Mouse (Mus musculus): Measurements from ENCODE around the gene Map2. TPM values are rescaled to one million over a fixed set of nuclear protein-coding genes. Genes with fewer than 3 reads are reported as not detected.

Map2 gene
- total RNA-seq, 1 experiment from 2014 or later, result 0.10 TPM

DNA sequence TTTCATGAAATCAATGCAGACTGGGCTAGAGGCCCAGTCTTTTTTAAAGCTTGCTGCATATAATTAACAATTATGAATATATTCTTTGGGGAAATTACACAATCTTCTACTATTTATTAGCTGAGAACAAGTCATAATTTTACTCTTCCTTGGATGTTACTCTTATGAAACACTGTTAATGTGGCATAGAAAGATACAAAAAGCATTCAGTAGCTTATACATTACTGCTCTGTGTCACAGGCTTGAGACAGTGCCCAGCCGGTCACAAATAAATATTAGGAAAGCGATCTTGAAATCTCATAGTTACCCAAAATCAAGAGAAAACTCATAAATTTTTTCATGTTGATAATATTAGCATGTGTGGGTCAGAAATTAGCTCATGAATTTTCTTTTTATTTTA, 186.7 kb downstream of the Map2 start:
- ATAC-seq (replicated peaks; ENCODE audit: insufficient number of reproducible peaks, low FRiP score, low TSS enrichment, poor library complexity, severe bottlenecking), result no peak

GRCm38 (mm10) chr1:66363285-66363684, 188.2 kb downstream of the Map2 start:
- ATAC-seq (replicated peaks; ENCODE audit: insufficient number of reproducible peaks, low FRiP score, low TSS enrichment, poor library complexity, severe bottlenecking), result no peak

GRCm38 (mm10) chr1:66364386-66364785, 189.3 kb downstream of the Map2 start:
- no peak for ATAC-seq (replicated peaks; ENCODE audit: insufficient number of reproducible peaks, low FRiP score, low TSS enrichment, poor library complexity, severe bottlenecking)

DNA sequence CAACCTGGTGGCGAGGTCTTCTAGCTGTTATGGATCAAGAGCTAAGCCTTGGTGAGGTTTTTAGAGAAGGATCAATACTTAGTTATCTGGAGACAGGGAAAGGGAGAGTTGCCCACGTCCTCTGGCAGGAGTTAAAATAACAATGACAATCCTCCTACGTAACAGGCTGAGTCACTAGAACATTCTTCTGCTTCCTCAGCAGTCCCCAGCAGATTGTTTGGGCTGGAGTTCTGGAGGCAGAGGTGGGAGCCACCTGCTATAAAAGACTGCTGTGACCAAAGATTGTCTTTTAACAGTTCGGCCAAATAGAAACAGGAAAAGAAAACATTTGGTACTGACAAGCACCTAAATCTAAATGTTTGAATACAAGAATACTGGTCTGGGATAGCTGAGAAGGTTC, 190.5 kb downstream of the Map2 start:
- no peak for ATAC-seq (replicated peaks; ENCODE audit: insufficient number of reproducible peaks, low FRiP score, low TSS enrichment, poor library complexity, severe bottlenecking)

- ATAC-seq (replicated peaks; ENCODE audit: insufficient number of reproducible peaks, low FRiP score, low TSS enrichment, poor library complexity, severe bottlenecking), result no peak
Measured at GRCm38 (mm10) chr1:66369486-66369885, 194.4 kb downstream of the Map2 start.

DNA sequence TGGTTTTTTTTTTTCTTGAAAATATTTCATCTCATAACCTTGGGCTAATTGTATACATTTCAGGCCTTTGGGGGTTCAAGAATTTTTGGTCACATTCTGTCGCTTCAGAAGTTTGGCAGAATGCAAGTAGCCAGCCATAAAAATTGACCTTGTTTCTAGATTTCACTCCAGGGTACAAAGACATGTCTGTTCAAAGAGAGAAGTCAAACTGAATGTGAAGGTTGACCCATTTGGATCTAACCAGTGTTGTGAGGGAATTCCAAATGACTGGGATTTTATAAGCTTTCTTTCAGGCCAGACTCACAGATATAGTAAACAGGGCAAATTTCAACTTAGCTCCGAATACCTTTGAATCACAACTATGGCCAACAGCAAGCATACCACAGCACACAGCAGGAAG, 196.3 kb downstream of the Map2 start:
- no peak for ATAC-seq (replicated peaks; ENCODE audit: insufficient number of reproducible peaks, low FRiP score, low TSS enrichment, poor library complexity, severe bottlenecking)

DNA sequence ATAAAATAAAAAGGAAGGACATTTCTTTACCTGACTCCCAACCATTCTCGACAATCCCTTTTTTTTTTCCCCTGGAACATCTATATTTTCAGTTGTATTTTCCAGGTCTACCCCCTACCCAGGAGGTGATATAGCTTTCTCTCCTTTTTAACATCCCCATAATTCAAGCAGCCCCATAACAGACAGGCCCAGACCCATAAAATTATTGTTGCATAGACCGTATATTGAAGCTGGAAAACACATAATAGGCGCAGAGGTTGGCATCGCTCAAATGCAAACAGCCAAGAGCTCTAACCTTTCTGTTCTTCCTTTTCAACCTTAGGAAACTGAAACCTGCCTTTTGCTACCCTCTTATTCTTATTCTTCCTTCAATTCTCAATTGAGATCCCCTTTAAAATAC, 211.2 kb downstream of the Map2 start:
- no peak for ATAC-seq (replicated peaks; ENCODE audit: insufficient number of reproducible peaks, low FRiP score, low TSS enrichment, poor library complexity, severe bottlenecking)

GRCm38 (mm10) chr1:66386751-66387452, 211.8 kb downstream of the Map2 start:
- no peak for ATAC-seq (replicated peaks; ENCODE audit: insufficient number of reproducible peaks, low FRiP score, low TSS enrichment, poor library complexity, severe bottlenecking)

- no peak for ATAC-seq (replicated peaks; ENCODE audit: insufficient number of reproducible peaks, low FRiP score, low TSS enrichment, poor library complexity, severe bottlenecking)
Measured at GRCm38 (mm10) chr1:66388561-66388960, 213.5 kb downstream of the Map2 start.

GRCm38 (mm10) chr1:66394944-66395637, 220.0 kb downstream of the Map2 start:
- no peak for ATAC-seq (replicated peaks; ENCODE audit: insufficient number of reproducible peaks, low FRiP score, low TSS enrichment, poor library complexity, severe bottlenecking)

- ATAC-seq (replicated peaks; ENCODE audit: insufficient number of reproducible peaks, low FRiP score, low TSS enrichment, poor library complexity, severe bottlenecking), result no peak
Measured at GRCm38 (mm10) chr1:66395826-66396225, 220.8 kb downstream of the Map2 start.

GRCm38 (mm10) chr1:66401902-66402301, 226.8 kb downstream of the Map2 start:
- no peak for ATAC-seq (replicated peaks; ENCODE audit: insufficient number of reproducible peaks, low FRiP score, low TSS enrichment, poor library complexity, severe bottlenecking)

DNA sequence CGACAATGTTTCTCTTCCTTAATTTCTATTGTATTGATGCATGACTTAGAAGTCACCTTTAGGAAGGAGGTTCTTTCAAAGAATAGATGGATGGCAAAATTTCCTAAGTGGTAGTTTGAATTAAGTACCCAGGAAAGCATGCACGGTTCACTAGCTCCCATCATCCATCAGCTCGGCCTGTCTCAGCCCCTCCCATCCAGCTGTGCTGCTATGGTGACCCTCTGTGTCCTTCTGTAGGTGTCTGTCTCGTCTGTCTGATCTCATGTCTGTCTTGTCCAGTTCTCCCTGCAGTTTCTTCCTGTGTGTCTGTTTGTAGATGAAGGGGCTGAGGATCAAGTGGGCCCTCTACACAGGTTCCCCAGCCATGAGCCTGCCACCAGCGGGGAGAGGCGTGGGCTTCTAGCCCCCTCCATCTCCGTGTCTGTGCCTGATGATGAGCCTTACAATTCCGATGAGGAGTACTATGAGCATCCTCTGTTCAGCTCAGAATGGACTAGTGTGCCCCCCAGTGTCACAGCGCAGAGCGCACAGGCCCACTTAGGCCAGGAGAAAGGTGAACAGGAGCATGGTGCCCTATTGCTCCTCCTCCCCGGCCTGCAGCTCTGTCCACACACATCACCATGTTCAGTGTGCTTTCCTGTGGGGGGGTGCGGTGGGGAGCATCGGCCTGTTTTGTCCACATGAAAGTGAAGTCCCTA, 232.3 kb downstream of the Map2 start:
- ATAC-seq (replicated peaks; ENCODE audit: insufficient number of reproducible peaks, low FRiP score, low TSS enrichment, poor library complexity, severe bottlenecking), result no peak

GRCm38 (mm10) chr1:66418360-66418759, 243.3 kb downstream of the Map2 start:
- no peak for ATAC-seq (replicated peaks; ENCODE audit: insufficient number of reproducible peaks, low FRiP score, low TSS enrichment, poor library complexity, severe bottlenecking)

DNA sequence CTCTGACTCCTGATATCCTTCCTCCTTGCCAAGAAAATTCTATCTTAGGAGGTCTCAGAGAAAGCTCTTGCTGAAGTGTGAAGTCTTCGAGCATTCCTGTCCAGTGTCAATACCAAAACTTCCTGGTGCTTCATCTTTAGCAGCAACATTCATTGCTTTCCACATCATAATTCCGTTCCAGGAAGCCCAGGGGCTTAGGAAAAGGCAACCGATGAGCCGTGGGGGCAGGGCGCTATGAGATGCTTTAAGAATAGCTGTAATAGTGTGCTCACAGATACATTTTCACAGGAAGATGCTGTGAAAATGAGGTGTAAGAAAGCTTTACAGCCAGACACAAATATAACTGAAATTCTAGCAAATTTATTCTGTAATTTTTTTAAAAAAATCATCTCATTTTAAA, 251.0 kb downstream of the Map2 start:
- no peak for ATAC-seq (replicated peaks; ENCODE audit: insufficient number of reproducible peaks, low FRiP score, low TSS enrichment, poor library complexity, severe bottlenecking)

GRCm38 (mm10) chr1:66430962-66431361, 255.9 kb downstream of the Map2 start:
- no peak for ATAC-seq (replicated peaks; ENCODE audit: insufficient number of reproducible peaks, low FRiP score, low TSS enrichment, poor library complexity, severe bottlenecking)

- ATAC-seq (replicated peaks; ENCODE audit: insufficient number of reproducible peaks, low FRiP score, low TSS enrichment, poor library complexity, severe bottlenecking), result no peak
Measured at GRCm38 (mm10) chr1:66431472-66431871, 256.4 kb downstream of the Map2 start.

DNA sequence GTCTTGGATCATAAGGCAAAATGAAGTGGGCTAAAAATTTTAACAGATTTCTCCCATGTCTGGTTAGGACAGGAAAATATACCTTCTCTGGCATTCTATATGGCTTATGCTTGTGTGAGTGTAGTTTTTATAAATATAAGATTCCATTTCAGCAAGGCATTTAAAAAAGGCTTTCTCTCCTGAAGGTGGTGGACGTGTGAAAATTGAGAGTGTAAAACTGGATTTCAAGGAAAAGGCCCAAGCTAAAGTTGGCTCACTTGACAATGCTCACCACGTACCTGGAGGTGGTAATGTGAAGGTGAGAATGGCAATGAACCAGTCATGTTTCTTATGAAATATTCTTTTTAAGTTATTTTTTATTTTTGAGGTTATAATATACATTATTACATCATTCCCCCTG, 263.0 kb downstream of the Map2 start:
- ATAC-seq (replicated peaks; ENCODE audit: insufficient number of reproducible peaks, low FRiP score, low TSS enrichment, poor library complexity, severe bottlenecking), result no peak

- ATAC-seq (replicated peaks; ENCODE audit: insufficient number of reproducible peaks, low FRiP score, low TSS enrichment, poor library complexity, severe bottlenecking), result no peak
Measured at GRCm38 (mm10) chr1:66442922-66443321, 267.8 kb downstream of the Map2 start.

- no peak for ATAC-seq (replicated peaks; ENCODE audit: insufficient number of reproducible peaks, low FRiP score, low TSS enrichment, poor library complexity, severe bottlenecking)
Measured at GRCm38 (mm10) chr1:66449471-66449870, 274.4 kb downstream of the Map2 start.

Measured in monocyte, adult 5-6 weeks (primary cell).